Mouse (Mus musculus): ENCODE measurements around the gene Rap2b. TPM values are rescaled to one million over a fixed set of nuclear protein-coding genes. Genes with fewer than 3 reads are reported as not detected.

Rap2b gene
- polyA plus RNA-seq (2016; fragmentation: Nextera tagmentation; extraction: Ambion mirVana): 9.9 and 10.1 TPM in 2 replicates

GRCm38 (mm10) chr3:61361338-61361737, at the start of gene Rap2b:
Gene Rap2b, plus strand, starts transcription at chr3:61361638.
- H3K36me3 ChIP-seq: no peaks in the 10 kb centered on the region
- H3K9ac ChIP-seq: no peak within 1 kb of the TSS
- no peaks in the 10 kb centered on the region for H3K9me3 ChIP-seq (replicated peaks)
- H3K27ac ChIP-seq (ENCODE audit: poor library complexity, severe bottlenecking): no peak within 1 kb of the TSS
- 85% methylated on average over 1 of the region's 1 CpGs for WGBS
- H3K4me3 ChIP-seq: no peak within 1 kb of the TSS
- H3K27me3 ChIP-seq (replicated peaks): no peaks in the 10 kb centered on the region
- peaks cover 3% of the 10 kb centered on the region; the same call in 1 of the 2 replicates for H3K4me1 ChIP-seq (replicated peaks)
- peak within 1 kb of the TSS; percentile 86 for H3K4me2 ChIP-seq
- no peak for ATAC-seq (ENCODE audit: insufficient number of reproducible peaks, low FRiP score)

GRCm38 (mm10) chr3:61315002-61315401, 46.4 kb upstream of the Rap2b start:
- Histone ChIP-seq H3K9ac (no peak overlapping the region), H3K27me3 (replicated peaks) (no peaks in the 10 kb centered on the region), H3K4me2 (no peak overlapping the region), H3K4me1 (replicated peaks) (no peaks in the 10 kb centered on the region), H3K9me3 (replicated peaks) (no peaks in the 10 kb centered on the region), H3K4me3 (no peak overlapping the region), H3K36me3 (no peaks in the 10 kb centered on the region), H3K27ac (ENCODE audit: poor library complexity, severe bottlenecking) (no peak overlapping the region)
- 65% methylated on average over 2 of the region's 2 CpGs for WGBS
- no peak for ATAC-seq (ENCODE audit: insufficient number of reproducible peaks, low FRiP score)

GRCm38 (mm10) chr3:61320031-61320430, 41.4 kb upstream of the Rap2b start:
- no peak for ATAC-seq (ENCODE audit: insufficient number of reproducible peaks, low FRiP score)
- Histone ChIP-seq H3K4me3 (no peak overlapping the region), H3K36me3 (no peaks in the 10 kb centered on the region)

GRCm38 (mm10) chr3:61321632-61322031, 39.8 kb upstream of the Rap2b start:
- Histone ChIP-seq H3K4me1 (replicated peaks) (no peaks in the 10 kb centered on the region), H3K9ac (no peak overlapping the region), H3K27me3 (replicated peaks) (no peaks in the 10 kb centered on the region), H3K27ac (ENCODE audit: poor library complexity, severe bottlenecking) (no peak overlapping the region), H3K36me3 (no peaks in the 10 kb centered on the region), H3K9me3 (replicated peaks) (no peaks in the 10 kb centered on the region), H3K4me3 (no peak overlapping the region), H3K4me2 (no peak overlapping the region)
- ATAC-seq (ENCODE audit: insufficient number of reproducible peaks, low FRiP score): no peak
- 75% methylated on average over 6 of the region's 6 CpGs for WGBS

More at GRCm38 (mm10) chr3:61320031-61320430, 41.4 kb upstream of the Rap2b start:
- Histone ChIP-seq H3K27me3 (replicated peaks) (no peaks in the 10 kb centered on the region), H3K4me2 (no peak overlapping the region), H3K27ac (ENCODE audit: poor library complexity, severe bottlenecking) (no peak overlapping the region), H3K9me3 (replicated peaks) (no peaks in the 10 kb centered on the region), H3K9ac (no peak overlapping the region), H3K4me1 (replicated peaks) (no peaks in the 10 kb centered on the region)
- WGBS: 67% methylated on average over 2 of the region's 2 CpGs

GRCm38 (mm10) chr3:61336205-61336604, 25.2 kb upstream of the Rap2b start:
- no peaks in the 10 kb centered on the region for H3K4me1 ChIP-seq (replicated peaks)
- H3K27me3 ChIP-seq (replicated peaks): no peaks in the 10 kb centered on the region
- whole genome bisulfite sequencing: 19% methylated on average over 2 of the region's 2 CpGs
- ATAC-seq (ENCODE audit: insufficient number of reproducible peaks, low FRiP score): no peak
- no peak overlapping the region for H3K27ac ChIP-seq (ENCODE audit: poor library complexity, severe bottlenecking)
- no peaks in the 10 kb centered on the region for H3K9me3 ChIP-seq (replicated peaks)
- no peaks in the 10 kb centered on the region for H3K36me3 ChIP-seq
- no peak overlapping the region for H3K4me2 ChIP-seq
- H3K4me3 ChIP-seq: no peak overlapping the region
- H3K9ac ChIP-seq: no peak overlapping the region

- H3K36me3 ChIP-seq: no peaks in the 10 kb centered on the region
- no peaks in the 10 kb centered on the region for H3K27me3 ChIP-seq (replicated peaks)
- H3K4me3 ChIP-seq: no peak overlapping the region
- no peaks in the 10 kb centered on the region for H3K4me1 ChIP-seq (replicated peaks)
- 80% methylated on average over 3 of the region's 3 CpGs for WGBS
- no peak overlapping the region for H3K27ac ChIP-seq (ENCODE audit: poor library complexity, severe bottlenecking)
- no peak overlapping the region for H3K4me2 ChIP-seq
- no peak for ATAC-seq (ENCODE audit: insufficient number of reproducible peaks, low FRiP score)
- no peak overlapping the region for H3K9ac ChIP-seq
- H3K9me3 ChIP-seq (replicated peaks): no peaks in the 10 kb centered on the region
Measured at GRCm38 (mm10) chr3:61337230-61337629, 24.2 kb upstream of the Rap2b start.

GRCm38 (mm10) chr3:61340321-61340720, 21.1 kb upstream of the Rap2b start:
- Histone ChIP-seq H3K27me3 (replicated peaks) (no peaks in the 10 kb centered on the region), H3K9me3 (replicated peaks) (no peaks in the 10 kb centered on the region), H3K9ac (no peak overlapping the region), H3K27ac (ENCODE audit: poor library complexity, severe bottlenecking) (no peak overlapping the region), H3K36me3 (no peaks in the 10 kb centered on the region), H3K4me3 (no peak overlapping the region), H3K4me2 (no peak overlapping the region), H3K4me1 (replicated peaks) (peaks cover 7% of the 10 kb centered on the region; the same call in 1 of the 2 replicates)
- ATAC-seq (ENCODE audit: insufficient number of reproducible peaks, low FRiP score): no peak
- 71% methylated on average over 5 of the region's 5 CpGs for WGBS

- no peak overlapping the region for H3K27ac ChIP-seq (ENCODE audit: poor library complexity, severe bottlenecking)
- no peaks in the 10 kb centered on the region for H3K9me3 ChIP-seq (replicated peaks)
- no peaks in the 10 kb centered on the region for H3K27me3 ChIP-seq (replicated peaks)
- peaks cover 7% of the 10 kb centered on the region; the same call in 1 of the 2 replicates for H3K4me1 ChIP-seq (replicated peaks)
- peak; percentile 83 for ATAC-seq (ENCODE audit: insufficient number of reproducible peaks, low FRiP score)
- H3K36me3 ChIP-seq: no peaks in the 10 kb centered on the region
- no peak overlapping the region for H3K9ac ChIP-seq
- H3K4me2 ChIP-seq: no peak overlapping the region
- H3K4me3 ChIP-seq: no peak overlapping the region
- WGBS: 59% methylated on average over 7 of the region's 7 CpGs
Measured at GRCm38 (mm10) chr3:61344031-61344430, 17.4 kb upstream of the Rap2b start.

GRCm38 (mm10) chr3:61345636-61346035, 15.8 kb upstream of the Rap2b start:
- no peaks in the 10 kb centered on the region for H3K36me3 ChIP-seq
- H3K4me2 ChIP-seq: no peak overlapping the region
- H3K4me1 ChIP-seq (replicated peaks): peaks cover 7% of the 10 kb centered on the region; the same call in 1 of the 2 replicates
- no peak for ATAC-seq (ENCODE audit: insufficient number of reproducible peaks, low FRiP score)
- H3K9me3 ChIP-seq (replicated peaks): no peaks in the 10 kb centered on the region
- no peaks in the 10 kb centered on the region for H3K27me3 ChIP-seq (replicated peaks)
- H3K9ac ChIP-seq: no peak overlapping the region
- no peak overlapping the region for H3K4me3 ChIP-seq
- 25% methylated on average over 1 of the region's 1 CpGs for WGBS
- no peak overlapping the region for H3K27ac ChIP-seq (ENCODE audit: poor library complexity, severe bottlenecking)

GRCm38 (mm10) chr3:61348036-61348614, 13.3 kb upstream of the Rap2b start:
- Histone ChIP-seq H3K4me3 (no peak overlapping the region), H3K27me3 (replicated peaks) (no peaks in the 10 kb centered on the region), H3K9ac (no peak overlapping the region), H3K4me1 (replicated peaks) (peaks cover 7% of the 10 kb centered on the region; the same call in 1 of the 2 replicates), H3K9me3 (replicated peaks) (no peaks in the 10 kb centered on the region), H3K27ac (ENCODE audit: poor library complexity, severe bottlenecking) (no peak overlapping the region), H3K4me2 (no peak overlapping the region), H3K36me3 (no peaks in the 10 kb centered on the region)
- 69% methylated on average over 4 of the region's 4 CpGs for WGBS
- ATAC-seq (ENCODE audit: insufficient number of reproducible peaks, low FRiP score): no peak

- Histone ChIP-seq H3K36me3 (no peaks in the 10 kb centered on the region), H3K4me2 (no peak overlapping the region), H3K4me1 (replicated peaks) (no peaks in the 10 kb centered on the region), H3K4me3 (no peak overlapping the region), H3K9ac (no peak overlapping the region), H3K9me3 (replicated peaks) (no peaks in the 10 kb centered on the region), H3K27me3 (replicated peaks) (no peaks in the 10 kb centered on the region), H3K27ac (ENCODE audit: poor library complexity, severe bottlenecking) (no peak overlapping the region)
- no peak for ATAC-seq (ENCODE audit: insufficient number of reproducible peaks, low FRiP score)
- 63% methylated on average over 1 of the region's 1 CpGs for WGBS
Measured at GRCm38 (mm10) chr3:61349433-61349832, 12.0 kb upstream of the Rap2b start.

GRCm38 (mm10) chr3:61355464-61355863, 6.0 kb upstream of the Rap2b start:
- Histone ChIP-seq H3K9ac (no peak overlapping the region), H3K4me3 (no peak overlapping the region), H3K27me3 (replicated peaks) (no peaks in the 10 kb centered on the region), H3K4me2 (no peak overlapping the region), H3K36me3 (no peaks in the 10 kb centered on the region), H3K4me1 (replicated peaks) (no peaks in the 10 kb centered on the region), H3K27ac (ENCODE audit: poor library complexity, severe bottlenecking) (no peak overlapping the region), H3K9me3 (replicated peaks) (no peaks in the 10 kb centered on the region)
- no peak for ATAC-seq (ENCODE audit: insufficient number of reproducible peaks, low FRiP score)
- WGBS: 69% methylated on average over 1 of the region's 1 CpGs
